Mouse (Mus musculus): ENCODE data around the gene Tmem229b. TPM values are rescaled to one million over a fixed set of nuclear protein-coding genes. Genes with fewer than 3 reads are reported as not detected.
"Not testable (repeated sequence)": the region's sequence is repeated elsewhere in the genome, so short reads cannot be mapped to it uniquely, and the experiment has no call there.

The Tmem229b gene
- polyA plus RNA-seq, 1 experiment: 2.9 TPM

GRCm38 (mm10) chr12:79028911-79029861, 21.8 kb upstream of the Tmem229b start, which contains the start of gene Plekhh1:
Gene Plekhh1 (plus strand): TSS chr12:79029163.
- peak within 1 kb of the TSS; percentile 38 for H3K4me3 ChIP-seq
- TF ChIP-seq USF1 (IDR thresholded peaks at IDR 0.05; ENCODE audit: low read depth): no peak
- TF ChIP-seq CEBPB (IDR thresholded peaks at IDR 0.05; ENCODE audit: insufficient read depth, poor library complexity, severe bottlenecking): no peak
- peak in 1 of 3 experiments; percentile 48 for TF ChIP-seq MYOD1 (IDR thresholded peaks at IDR 0.05; ENCODE audit: control insufficient read depth in 1 of 3, insufficient read length in 2 of 3, low read depth in 2 of 3)
- no peak for TF ChIP-seq MAX (IDR thresholded peaks at IDR 0.05; ENCODE audit: low read depth)
- TF ChIP-seq TCF3 (IDR thresholded peaks at IDR 0.05; ENCODE audit: insufficient read length, low read depth): no peak
- TF ChIP-seq MYOG (IDR thresholded peaks at IDR 0.05; ENCODE audit: control insufficient read depth in 1 of 3, insufficient read depth in 1 of 3, insufficient read length in 2 of 3, low read depth in 2 of 3): peak in 2 of 3 experiments; percentile 23 to 43
- no peak for TF ChIP-seq E2F4 (IDR thresholded peaks at IDR 0.05; ENCODE audit: insufficient read depth)
- TF ChIP-seq TCF12 (IDR thresholded peaks at IDR 0.05; ENCODE audit: insufficient read depth, poor library complexity, severe bottlenecking): no peak
- TF ChIP-seq SRF (IDR thresholded peaks at IDR 0.05; ENCODE audit: control insufficient read depth, insufficient read length, low read depth): no peak
- peak; percentile 79 for TF ChIP-seq POLR2AphosphoS2 (IDR thresholded peaks at IDR 0.05; ENCODE audit: insufficient read length, low read depth)
- TF ChIP-seq POLR2A (IDR thresholded peaks at IDR 0.05; ENCODE audit: insufficient read length, low read depth): peak; percentile 84
- TF ChIP-seq REST (IDR thresholded peaks at IDR 0.05; ENCODE audit: insufficient read depth, insufficient read length): no peak

GRCm38 (mm10) chr12:79027526-79027925, 20.1 kb upstream of the Tmem229b start:
- H3K27me3 ChIP-seq (ENCODE audit: control insufficient read depth, insufficient read depth, insufficient read length); H3K36me3 ChIP-seq (ENCODE audit: control insufficient read depth, insufficient read depth); H3K4me3 ChIP-seq; H3ac ChIP-seq (ENCODE audit: control insufficient read depth, insufficient read length); H3K4me2 ChIP-seq (ENCODE audit: low read depth); H3K79me2 ChIP-seq (ENCODE audit: control insufficient read depth, insufficient read depth): not testable (repeated sequence)

More at GRCm38 (mm10) chr12:79028911-79029861, 21.8 kb upstream of the Tmem229b start, which contains the start of gene Plekhh1:
- Histone ChIP-seq H3K36me3 (ENCODE audit: control insufficient read depth, insufficient read depth) (no peaks in the 10 kb centered on the region), H3K4me2 (ENCODE audit: low read depth) (peak within 1 kb of the TSS; percentile 79), H3K79me2 (ENCODE audit: control insufficient read depth, insufficient read depth) (no peaks in the 10 kb centered on the region), H3K27me3 (ENCODE audit: control insufficient read depth, insufficient read depth, insufficient read length) (no peaks in the 10 kb centered on the region), H3ac (ENCODE audit: control insufficient read depth, insufficient read length) (peak within 1 kb of the TSS; percentile 28)

DNA sequence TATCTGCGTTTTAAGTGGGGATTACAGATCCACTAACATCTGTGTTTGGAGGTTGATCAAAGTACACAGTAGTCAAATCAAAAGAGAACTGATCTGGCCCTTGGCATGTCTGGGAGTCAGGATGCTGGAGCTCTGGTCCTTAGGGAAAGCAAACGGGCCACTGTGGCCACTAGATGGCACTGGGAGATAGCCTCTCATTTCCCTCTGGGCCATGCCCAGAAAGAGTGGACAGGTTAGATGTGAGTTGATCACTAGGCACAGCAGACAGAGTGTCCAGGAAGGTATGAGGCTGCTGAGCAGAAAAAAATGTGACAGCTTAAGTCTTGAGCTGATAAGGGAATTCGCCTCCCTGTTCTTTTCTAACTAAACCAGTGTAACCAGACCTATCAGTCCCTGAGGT, 15.5 kb upstream of the Tmem229b start:
- Histone ChIP-seq H3K4me3 (no peak overlapping the region), H3ac (ENCODE audit: control insufficient read depth, insufficient read length) (no peak overlapping the region), H3K4me2 (ENCODE audit: low read depth) (no peak overlapping the region), H3K27me3 (ENCODE audit: control insufficient read depth, insufficient read depth, insufficient read length) (no peaks in the 10 kb centered on the region), H3K36me3 (ENCODE audit: control insufficient read depth, insufficient read depth) (no peaks in the 10 kb centered on the region), H3K79me2 (ENCODE audit: control insufficient read depth, insufficient read depth) (no peaks in the 10 kb centered on the region)
- no peak for TF ChIP-seq POLR2AphosphoS2 (IDR thresholded peaks at IDR 0.05; ENCODE audit: insufficient read length, low read depth)
- TF ChIP-seq SRF (IDR thresholded peaks at IDR 0.05; ENCODE audit: control insufficient read depth, insufficient read length, low read depth): no peak
- TF ChIP-seq TCF12 (IDR thresholded peaks at IDR 0.05; ENCODE audit: insufficient read depth, poor library complexity, severe bottlenecking): no peak
- TF ChIP-seq POLR2A (IDR thresholded peaks at IDR 0.05; ENCODE audit: insufficient read length, low read depth): no peak
- no peak for TF ChIP-seq MYOD1 (IDR thresholded peaks at IDR 0.05; ENCODE audit: control insufficient read depth in 1 of 3, insufficient read length in 2 of 3, low read depth in 2 of 3)
- no peak for TF ChIP-seq E2F4 (IDR thresholded peaks at IDR 0.05; ENCODE audit: insufficient read depth)
- no peak for TF ChIP-seq MAX (IDR thresholded peaks at IDR 0.05; ENCODE audit: low read depth)
- TF ChIP-seq MYOG (IDR thresholded peaks at IDR 0.05; ENCODE audit: control insufficient read depth in 1 of 3, insufficient read depth in 1 of 3, insufficient read length in 2 of 3, low read depth in 2 of 3): no peak
- no peak for TF ChIP-seq REST (IDR thresholded peaks at IDR 0.05; ENCODE audit: insufficient read depth, insufficient read length)
- TF ChIP-seq CEBPB (IDR thresholded peaks at IDR 0.05; ENCODE audit: insufficient read depth, poor library complexity, severe bottlenecking): no peak
- no peak for TF ChIP-seq USF1 (IDR thresholded peaks at IDR 0.05; ENCODE audit: low read depth)
- TF ChIP-seq TCF3 (IDR thresholded peaks at IDR 0.05; ENCODE audit: insufficient read length, low read depth): no peak

GRCm38 (mm10) chr12:79021902-79022301, 14.5 kb upstream of the Tmem229b start:
- Histone ChIP-seq H3K79me2 (ENCODE audit: control insufficient read depth, insufficient read depth) (no peaks in the 10 kb centered on the region), H3K36me3 (ENCODE audit: control insufficient read depth, insufficient read depth) (no peaks in the 10 kb centered on the region), H3K27me3 (ENCODE audit: control insufficient read depth, insufficient read depth, insufficient read length) (no peaks in the 10 kb centered on the region), H3K4me2 (ENCODE audit: low read depth) (no peak overlapping the region), H3K4me3 (no peak overlapping the region), H3ac (ENCODE audit: control insufficient read depth, insufficient read length) (no peak overlapping the region)
- TF ChIP-seq REST (IDR thresholded peaks at IDR 0.05; ENCODE audit: insufficient read depth, insufficient read length) (no peak), E2F4 (IDR thresholded peaks at IDR 0.05; ENCODE audit: insufficient read depth) (no peak), MYOD1 (IDR thresholded peaks at IDR 0.05; ENCODE audit: control insufficient read depth in 1 of 3, insufficient read length in 2 of 3, low read depth in 2 of 3) (no peak), TCF12 (IDR thresholded peaks at IDR 0.05; ENCODE audit: insufficient read depth, poor library complexity, severe bottlenecking) (no peak), MYOG (IDR thresholded peaks at IDR 0.05; ENCODE audit: control insufficient read depth in 1 of 3, insufficient read depth in 1 of 3, insufficient read length in 2 of 3, low read depth in 2 of 3) (no peak), POLR2AphosphoS2 (IDR thresholded peaks at IDR 0.05; ENCODE audit: insufficient read length, low read depth) (no peak), MAX (IDR thresholded peaks at IDR 0.05; ENCODE audit: low read depth) (no peak), TCF3 (IDR thresholded peaks at IDR 0.05; ENCODE audit: insufficient read length, low read depth) (no peak), SRF (IDR thresholded peaks at IDR 0.05; ENCODE audit: control insufficient read depth, insufficient read length, low read depth) (no peak), USF1 (IDR thresholded peaks at IDR 0.05; ENCODE audit: low read depth) (no peak), CEBPB (IDR thresholded peaks at IDR 0.05; ENCODE audit: insufficient read depth, poor library complexity, severe bottlenecking) (no peak), POLR2A (IDR thresholded peaks at IDR 0.05; ENCODE audit: insufficient read length, low read depth) (no peak)
